Mouse (Mus musculus) layer of hippocampus, postnatal 25 days (tissue): ENCODE data around the gene Prss36. TPM values are rescaled to one million over a fixed set of nuclear protein-coding genes. Genes with fewer than 3 reads are reported as not detected.

Experiments
- total RNA-seq, 2 experiments: library from RNA; stranded (reverse); gene quantifications; 2 replicates each; pipeline ENCODE4 v1.2.3; 2021

Gene Prss36
- total RNA-seq, 2 experiments from 2014 or later: 10.6 to 13.5 TPM

Other genes with a start within 250 kb of the Prss36 start
- 10 to 100 TPM; 24.0 to 25.7 TPM for gene Bcl7c, start 237.8 kb downstream of the Prss36 start, total RNA-seq
- gene Ctf1, start 234.0 kb downstream of the Prss36 start, total RNA-seq: 1 to 10 TPM; 2.4 TPM
- gene Ctf2, start 214.6 kb downstream of the Prss36 start, total RNA-seq: not detected
- gene Fbxl19, start 202.2 kb downstream of the Prss36 start, total RNA-seq: 10 to 100 TPM; 63.4 to 66.7 TPM
- 10 to 100 TPM; 28.7 to 33.2 TPM for gene Orai3, start 176.9 kb downstream of the Prss36 start, total RNA-seq
- gene Setd1a, start 170.1 kb downstream of the Prss36 start, total RNA-seq: 10 to 100 TPM; 35.1 to 50.0 TPM
- gene Gm49388, start 161.1 kb downstream of the Prss36 start, total RNA-seq: 1 to 10 TPM; 3.7 to 5.7 TPM
- gene Hsd3b7, start 146.1 kb downstream of the Prss36 start, total RNA-seq: 1 to 10 TPM; 4.5 to 5.3 TPM
- gene Stx4a, start 122.4 kb downstream of the Prss36 start, total RNA-seq: 10 to 100 TPM; 59.9 to 62.5 TPM
- 100 to 1,000 TPM; 329 to 362 TPM for gene Stx1b, start 122.2 kb downstream of the Prss36 start, total RNA-seq
- gene Zfp646, start 70.5 kb downstream of the Prss36 start, total RNA-seq: 10 to 100 TPM; 30.8 to 31.3 TPM
- gene Zfp668, start 69.9 kb downstream of the Prss36 start, total RNA-seq: 10 to 100 TPM; 20.4 to 25.8 TPM
- 1 to 10 TPM; 1.9 to 2.6 TPM for gene Prss53, start 55.8 kb downstream of the Prss36 start, total RNA-seq
- gene Gm21974, start 51.3 kb downstream of the Prss36 start, total RNA-seq: not detected
- 10 to 100 TPM; 21.6 to 30.4 TPM for gene Vkorc1, start 51.1 kb downstream of the Prss36 start, total RNA-seq
- 10 to 100 TPM; 41.4 to 51.6 TPM for gene Bckdk, start 42.6 kb downstream of the Prss36 start, total RNA-seq
- gene Kat8, start 34.2 kb downstream of the Prss36 start, total RNA-seq: 10 to 100 TPM; 27.8 to 33.9 TPM
- under 1 TPM; 0.35 to 0.52 TPM for gene Prss8, start 16.6 kb downstream of the Prss36 start, total RNA-seq
- 100 to 1,000 TPM; 270 to 376 TPM for gene Fus, start 20.7 kb upstream of the Prss36 start, total RNA-seq
- 1 to 10 TPM; 1.4 to 3.4 TPM for gene Pycard, start 47.1 kb upstream of the Prss36 start, total RNA-seq
- under 1 TPM; 0.21 to 0.25 TPM for gene Trim72, start 57.2 kb upstream of the Prss36 start, total RNA-seq
- gene Itgam, start 115.9 kb upstream of the Prss36 start, total RNA-seq: 10 to 100 TPM; 13.1 to 13.9 TPM
- not detected for gene Gm49368, start 116.0 kb upstream of the Prss36 start, total RNA-seq
- under 1 TPM; 0.09 to 0.20 TPM for gene Itgax, start 182.8 kb upstream of the Prss36 start, total RNA-seq
- gene Itgad, start 207.7 kb upstream of the Prss36 start, total RNA-seq: 1 to 10 TPM in 1 of 2 experiments, under 1 TPM in 1; 0.79 to 1.5 TPM